Mouse (Mus musculus): ENCODE results near the gene 5530400C23Rik.
"Not testable (repeated sequence)": the region's sequence is repeated elsewhere in the genome, so short reads cannot be mapped to it uniquely, and the experiment has no call there.

The 5530400C23Rik gene

GRCm38 (mm10) chr6:133291916-133292315 lies at the start of gene 5530400C23Rik:
TSS of gene 5530400C23Rik (plus strand) at chr6:133292216.
- not testable (repeated sequence) for DNase-seq (ENCODE audit: low spot score in 2 of 2)

- DNase-seq (ENCODE audit: low spot score in 2 of 2): no peak
Observed at GRCm38 (mm10) chr6:133305952-133306715, 14.1 kb downstream of the 5530400C23Rik start.

- DNase-seq (ENCODE audit: low spot score in 2 of 2): not testable (repeated sequence)
Observed at GRCm38 (mm10) chr6:133313896-133314295, 21.9 kb downstream of the 5530400C23Rik start.

GRCm38 (mm10) chr6:133338535-133338934 lies 46.5 kb downstream of the 5530400C23Rik start:
- no peak for DNase-seq (ENCODE audit: low spot score in 2 of 2)

DNA sequence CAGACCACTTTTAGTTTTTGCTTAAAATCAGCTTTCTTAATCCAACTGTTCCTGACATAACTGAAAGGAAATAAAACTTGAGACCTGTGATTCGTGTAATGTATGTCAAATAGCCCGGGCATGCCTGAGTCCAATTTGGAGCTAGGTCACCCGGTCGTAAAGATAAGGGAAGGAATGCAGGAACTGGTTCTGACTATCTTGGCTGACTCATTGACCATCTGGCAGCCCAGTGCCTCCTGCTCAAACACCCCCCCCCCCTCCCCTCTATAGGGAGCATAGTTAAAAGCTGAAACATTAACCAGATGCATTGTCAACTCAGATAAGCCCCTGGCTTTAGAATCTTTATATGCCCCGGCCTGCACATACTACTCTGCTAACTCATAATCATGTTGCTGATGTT lies 49.7 kb downstream of the 5530400C23Rik start:
- not testable (repeated sequence) for DNase-seq (ENCODE audit: low spot score in 2 of 2)

All from cerebellum, postnatal 4 days (tissue).